Mouse (Mus musculus) mammary gland, adult 2 months (tissue): ENCODE measurements around the gene Lrtm1. TPM values are rescaled to one million over a fixed set of nuclear protein-coding genes. Genes with fewer than 3 reads are reported as not detected.

Experiments
- polyA plus RNA-seq: library from polyadenylated mRNA; depleted of rRNA; stranded (reverse); fragments of >200 nt; gene quantifications from 2 replicates; pipeline ENCODE4 v1.2.3, GENCODE M21; 2012; ENCODE audit warnings: low replicate concordance; rRNA removed

Lrtm1 gene
- polyA plus RNA-seq = 1.3 and 4.1 TPM in 2 replicates

GRCm38 (mm10) chr14:29017883-29018282, at the start of gene Lrtm1:
Gene Lrtm1, plus strand, starts transcription at chr14:29018208.

